Mouse (Mus musculus): ENCODE results near the gene D330045A20Rik. TPM values are rescaled to one million over a fixed set of nuclear protein-coding genes. Genes with fewer than 3 reads are reported as not detected.

D330045A20Rik gene
- polyA plus RNA-seq, 1 experiment: 0.05 TPM

DNA sequence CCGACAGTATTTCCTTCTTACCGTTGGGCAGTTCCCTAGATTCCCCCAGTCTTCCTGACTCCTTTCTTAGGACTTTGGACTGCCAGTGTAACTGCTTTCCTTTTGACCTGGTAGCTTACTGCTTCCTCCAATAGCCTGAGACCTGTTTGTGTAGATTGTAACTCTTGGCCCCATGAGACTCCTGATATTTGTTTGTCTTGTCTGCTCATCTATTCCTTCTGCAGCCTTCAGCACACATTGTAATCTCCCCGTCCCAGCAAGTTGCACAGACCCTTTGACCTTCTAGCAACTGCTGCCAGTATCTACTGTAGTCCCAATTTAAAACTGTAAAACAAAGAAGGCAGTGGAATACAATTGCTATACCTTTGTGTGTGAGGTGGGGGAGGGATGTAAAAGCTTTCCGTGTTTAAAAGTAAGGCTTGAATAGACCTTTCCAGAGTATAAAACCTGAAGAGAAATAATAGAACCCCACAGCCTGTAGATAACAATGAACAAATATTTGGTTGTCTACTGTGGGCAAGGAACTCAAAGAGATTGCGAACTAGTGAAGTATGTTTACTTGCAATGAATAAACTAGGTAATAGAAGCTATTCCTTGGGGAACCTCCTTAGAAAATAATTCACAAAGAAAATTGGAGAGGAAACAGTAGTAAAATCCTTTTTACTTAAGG, 82.2 kb downstream of the D330045A20Rik start:
- no peak overlapping the region for H3K4me2 ChIP-seq (ENCODE audit: low read depth)
- no peak overlapping the region for H3ac ChIP-seq (ENCODE audit: control insufficient read depth, insufficient read length)
- H3K79me2 ChIP-seq (ENCODE audit: control insufficient read depth, insufficient read depth): no peaks in the 10 kb centered on the region
- no peaks in the 10 kb centered on the region for H3K36me3 ChIP-seq (ENCODE audit: control insufficient read depth, insufficient read depth)
- no peak for TF ChIP-seq TCF3 (IDR thresholded peaks at IDR 0.05; ENCODE audit: insufficient read length, low read depth)
- no peaks in the 10 kb centered on the region for H3K27me3 ChIP-seq (ENCODE audit: control insufficient read depth, insufficient read depth, insufficient read length)
- H3K4me3 ChIP-seq: no peak overlapping the region

- TF ChIP-seq USF1 (IDR thresholded peaks at IDR 0.05; ENCODE audit: low read depth) (no peak), TCF12 (IDR thresholded peaks at IDR 0.05; ENCODE audit: insufficient read depth, poor library complexity, severe bottlenecking) (no peak), MYOD1 (IDR thresholded peaks at IDR 0.05; ENCODE audit: control insufficient read depth in 1 of 3, insufficient read length in 2 of 3, low read depth in 2 of 3) (no peak), POLR2AphosphoS2 (IDR thresholded peaks at IDR 0.05; ENCODE audit: insufficient read length, low read depth) (no peak), TCF3 (IDR thresholded peaks at IDR 0.05; ENCODE audit: insufficient read length, low read depth) (no peak), CEBPB (IDR thresholded peaks at IDR 0.05; ENCODE audit: insufficient read depth, poor library complexity, severe bottlenecking) (no peak), SRF (IDR thresholded peaks at IDR 0.05; ENCODE audit: control insufficient read depth, insufficient read length, low read depth) (no peak), MAX (IDR thresholded peaks at IDR 0.05; ENCODE audit: low read depth) (no peak), E2F4 (IDR thresholded peaks at IDR 0.05; ENCODE audit: insufficient read depth) (no peak), MYOG (IDR thresholded peaks at IDR 0.05; ENCODE audit: control insufficient read depth in 1 of 3, insufficient read depth in 1 of 3, insufficient read length in 2 of 3, low read depth in 2 of 3) (no peak), REST (IDR thresholded peaks at IDR 0.05; ENCODE audit: insufficient read depth, insufficient read length) (no peak), POLR2A (IDR thresholded peaks at IDR 0.05; ENCODE audit: insufficient read length, low read depth) (no peak)
- H3K36me3 ChIP-seq (ENCODE audit: control insufficient read depth, insufficient read depth): no peaks in the 10 kb centered on the region
Measured at GRCm38 (mm10) chrX:139562925-139563461, 82.8 kb downstream of the D330045A20Rik start, which contains the start of gene Rnf128. TSS of gene Rnf128 (plus strand) at chrX:139563316.

DNA sequence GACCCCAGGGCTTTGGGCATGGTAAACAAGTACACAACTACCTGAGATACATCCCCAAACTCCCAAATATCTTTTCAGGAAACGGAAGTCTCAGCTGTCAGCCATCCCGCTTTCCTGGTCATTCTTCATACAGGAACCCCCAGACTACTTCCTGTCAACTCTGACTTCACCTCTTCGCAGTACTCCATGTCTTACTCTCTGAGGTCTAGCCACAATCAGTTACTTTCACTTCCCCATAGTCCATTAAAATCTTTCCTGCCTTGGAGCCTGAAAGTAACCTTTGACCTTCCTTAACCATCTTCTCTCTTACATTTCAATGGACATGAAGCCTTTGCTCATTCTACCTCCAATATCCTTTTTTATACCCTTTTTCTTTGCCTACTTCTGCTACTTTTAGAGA, 89.9 kb downstream of the D330045A20Rik start:
- Histone ChIP-seq H3K27me3 (ENCODE audit: control insufficient read depth, insufficient read depth, insufficient read length) (no peaks in the 10 kb centered on the region), H3ac (ENCODE audit: control insufficient read depth, insufficient read length) (no peak overlapping the region), H3K79me2 (ENCODE audit: control insufficient read depth, insufficient read depth) (no peaks in the 10 kb centered on the region), H3K4me2 (ENCODE audit: low read depth) (no peak overlapping the region), H3K36me3 (ENCODE audit: control insufficient read depth, insufficient read depth) (no peaks in the 10 kb centered on the region), H3K4me3 (no peak overlapping the region)
- TF ChIP-seq POLR2AphosphoS2 (IDR thresholded peaks at IDR 0.05; ENCODE audit: insufficient read length, low read depth) (no peak), CEBPB (IDR thresholded peaks at IDR 0.05; ENCODE audit: insufficient read depth, poor library complexity, severe bottlenecking) (no peak), MAX (IDR thresholded peaks at IDR 0.05; ENCODE audit: low read depth) (no peak), TCF3 (IDR thresholded peaks at IDR 0.05; ENCODE audit: insufficient read length, low read depth) (no peak), SRF (IDR thresholded peaks at IDR 0.05; ENCODE audit: control insufficient read depth, insufficient read length, low read depth) (no peak), USF1 (IDR thresholded peaks at IDR 0.05; ENCODE audit: low read depth) (no peak), TCF12 (IDR thresholded peaks at IDR 0.05; ENCODE audit: insufficient read depth, poor library complexity, severe bottlenecking) (no peak), MYOD1 (IDR thresholded peaks at IDR 0.05; ENCODE audit: control insufficient read depth in 1 of 3, insufficient read length in 2 of 3, low read depth in 2 of 3) (no peak), MYOG (IDR thresholded peaks at IDR 0.05; ENCODE audit: control insufficient read depth in 1 of 3, insufficient read depth in 1 of 3, insufficient read length in 2 of 3, low read depth in 2 of 3) (no peak), E2F4 (IDR thresholded peaks at IDR 0.05; ENCODE audit: insufficient read depth) (no peak), POLR2A (IDR thresholded peaks at IDR 0.05; ENCODE audit: insufficient read length, low read depth) (no peak), REST (IDR thresholded peaks at IDR 0.05; ENCODE audit: insufficient read depth, insufficient read length) (no peak)

More at GRCm38 (mm10) chrX:139562925-139563461, 82.8 kb downstream of the D330045A20Rik start, which contains the start of gene Rnf128:
- no peak within 1 kb of the TSS for H3K4me3 ChIP-seq
- H3ac ChIP-seq (ENCODE audit: control insufficient read depth, insufficient read length): no peak within 1 kb of the TSS
- H3K4me2 ChIP-seq (ENCODE audit: low read depth): no peak within 1 kb of the TSS
- no peaks in the 10 kb centered on the region for H3K79me2 ChIP-seq (ENCODE audit: control insufficient read depth, insufficient read depth)
- H3K27me3 ChIP-seq (ENCODE audit: control insufficient read depth, insufficient read depth, insufficient read length): no peaks in the 10 kb centered on the region

DNA sequence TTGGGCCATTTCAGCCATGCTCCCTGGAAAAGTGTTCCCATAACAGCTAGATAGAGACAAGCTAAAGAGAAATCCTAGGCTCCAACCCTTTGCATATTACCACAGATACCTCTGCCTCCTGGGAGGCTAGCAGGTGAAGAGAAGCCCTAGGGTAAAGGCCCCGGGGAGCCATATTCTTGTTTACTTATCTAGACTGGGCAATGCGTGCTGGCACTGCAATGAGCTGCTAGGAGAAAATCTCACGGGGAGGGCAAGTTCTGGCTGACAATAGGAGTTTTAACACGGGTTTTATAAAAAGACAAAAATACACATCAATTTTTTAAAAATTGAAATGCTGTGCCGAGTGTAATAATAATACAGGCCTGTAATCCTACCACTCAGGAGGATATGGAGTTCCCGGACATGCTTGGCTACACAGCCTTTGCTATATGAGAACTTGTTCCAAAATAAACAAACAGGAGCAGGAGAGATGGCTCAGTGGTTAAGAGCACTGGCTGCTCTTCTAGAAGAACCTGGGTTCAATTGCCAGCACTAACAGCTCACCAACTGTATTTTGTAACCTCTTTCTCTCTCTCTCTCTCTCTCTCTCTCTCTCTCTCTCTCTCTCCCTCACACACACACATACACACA, 98.6 kb downstream of the D330045A20Rik start:
- TF ChIP-seq TCF3 (IDR thresholded peaks at IDR 0.05; ENCODE audit: insufficient read length, low read depth): no peak
- no peak for TF ChIP-seq MYOD1 (IDR thresholded peaks at IDR 0.05; ENCODE audit: control insufficient read depth in 1 of 3, insufficient read length in 2 of 3, low read depth in 2 of 3)
- TF ChIP-seq SRF (IDR thresholded peaks at IDR 0.05; ENCODE audit: control insufficient read depth, insufficient read length, low read depth): no peak
- TF ChIP-seq POLR2AphosphoS2 (IDR thresholded peaks at IDR 0.05; ENCODE audit: insufficient read length, low read depth): no peak
- TF ChIP-seq REST (IDR thresholded peaks at IDR 0.05; ENCODE audit: insufficient read depth, insufficient read length): no peak
- no peak for TF ChIP-seq MAX (IDR thresholded peaks at IDR 0.05; ENCODE audit: low read depth)
- TF ChIP-seq POLR2A (IDR thresholded peaks at IDR 0.05; ENCODE audit: insufficient read length, low read depth): no peak
- TF ChIP-seq E2F4 (IDR thresholded peaks at IDR 0.05; ENCODE audit: insufficient read depth): no peak
- TF ChIP-seq CEBPB (IDR thresholded peaks at IDR 0.05; ENCODE audit: insufficient read depth, poor library complexity, severe bottlenecking): no peak
- no peak for TF ChIP-seq TCF12 (IDR thresholded peaks at IDR 0.05; ENCODE audit: insufficient read depth, poor library complexity, severe bottlenecking)
- no peak overlapping the region for H3ac ChIP-seq (ENCODE audit: control insufficient read depth, insufficient read length)
- no peaks in the 10 kb centered on the region for H3K36me3 ChIP-seq (ENCODE audit: control insufficient read depth, insufficient read depth)
- no peaks in the 10 kb centered on the region for H3K27me3 ChIP-seq (ENCODE audit: control insufficient read depth, insufficient read depth, insufficient read length)
- no peak overlapping the region for H3K4me2 ChIP-seq (ENCODE audit: low read depth)
- no peaks in the 10 kb centered on the region for H3K79me2 ChIP-seq (ENCODE audit: control insufficient read depth, insufficient read depth)
- H3K4me3 ChIP-seq: no peak overlapping the region
